Mouse (Mus musculus) midbrain, embryonic 13.5 days (tissue): Measurements from ENCODE around the gene Atp13a1. TPM values are rescaled to one million over a fixed set of nuclear protein-coding genes. Genes with fewer than 3 reads are reported as not detected.
A peak's percentile ranks its signal among the peaks of the same experiment; 100 is the strongest.

Experiments used
- ATAC-seq: fragments of 200-750 bp; cut with Nextera tagmentation; 2 replicates; pipeline ENCODE4 v1.8.0; 2017; ENCODE audit warnings: mild to moderate bottlenecking, moderate TSS enrichment, moderate library complexity
- H3K27ac ChIP-seq: fragments of 300-500 bp; sonication (generic); 2 replicates; pipeline ENCODE4 v1.5.1; 2015; ENCODE audit warnings: inconsistent platforms, mild to moderate bottlenecking, moderate library complexity
- H3K27me3 ChIP-seq: fragments of 300-500 bp; sonication (generic); 2 replicates; pipeline ENCODE4 v1.6.1; 2015; ENCODE audit warnings: mild to moderate bottlenecking, inconsistent platforms
- H3K36me3 ChIP-seq: fragments of 300-500 bp; sonication (generic); 2 replicates; pipeline ENCODE4 v1.6.1; 2015; ENCODE audit warnings: mild to moderate bottlenecking, inconsistent platforms
- H3K4me1 ChIP-seq: fragments of 300-500 bp; sonication (generic); replicated peaks from 2 replicates; pipeline ENCODE4 v1.6.1; 2015; ENCODE audit warnings: inconsistent platforms
- H3K4me2 ChIP-seq: fragments of 300-500 bp; sonication (generic); replicated peaks from 2 replicates; pipeline ENCODE4 v1.6.1; 2015; ENCODE audit warnings: moderate library complexity, mild to moderate bottlenecking, inconsistent platforms
- H3K4me3 ChIP-seq: fragments of 300-500 bp; sonication (generic); replicated peaks from 2 replicates; pipeline ENCODE4 v1.5.1; 2015; ENCODE audit warnings: mild to moderate bottlenecking, inconsistent platforms
- H3K9ac ChIP-seq: fragments of 300-500 bp; sonication (generic); replicated peaks from 2 replicates; pipeline ENCODE4 v1.6.1; 2015; ENCODE audit warnings: mild to moderate bottlenecking, inconsistent platforms
- H3K9me3 ChIP-seq: fragments of 300-500 bp; sonication (generic); 2 replicates; pipeline ENCODE4 v1.6.1; 2016; ENCODE audit warnings: mild to moderate bottlenecking, inconsistent platforms
- WGBS: fragments of 180-500 bp; shearing (Covaris S2); methylation state at CpG from one replicate; pipeline ENCODE4 v1.1.7; 2015; 5-methylcytosine and 5-hydroxymethylcytosine counted together
- polyA plus RNA-seq: library from polyadenylated mRNA; unstranded; fragments of >200 nt; fragmentation: Nextera tagmentation; extraction: Ambion mirVana; gene quantifications from 2 replicates; pipeline ENCODE4 v1.2.1, GENCODE M21; 2015

Atp13a1 gene
- polyA plus RNA-seq, 1 experiment from 2014 or later = 49.0 TPM

DNA sequence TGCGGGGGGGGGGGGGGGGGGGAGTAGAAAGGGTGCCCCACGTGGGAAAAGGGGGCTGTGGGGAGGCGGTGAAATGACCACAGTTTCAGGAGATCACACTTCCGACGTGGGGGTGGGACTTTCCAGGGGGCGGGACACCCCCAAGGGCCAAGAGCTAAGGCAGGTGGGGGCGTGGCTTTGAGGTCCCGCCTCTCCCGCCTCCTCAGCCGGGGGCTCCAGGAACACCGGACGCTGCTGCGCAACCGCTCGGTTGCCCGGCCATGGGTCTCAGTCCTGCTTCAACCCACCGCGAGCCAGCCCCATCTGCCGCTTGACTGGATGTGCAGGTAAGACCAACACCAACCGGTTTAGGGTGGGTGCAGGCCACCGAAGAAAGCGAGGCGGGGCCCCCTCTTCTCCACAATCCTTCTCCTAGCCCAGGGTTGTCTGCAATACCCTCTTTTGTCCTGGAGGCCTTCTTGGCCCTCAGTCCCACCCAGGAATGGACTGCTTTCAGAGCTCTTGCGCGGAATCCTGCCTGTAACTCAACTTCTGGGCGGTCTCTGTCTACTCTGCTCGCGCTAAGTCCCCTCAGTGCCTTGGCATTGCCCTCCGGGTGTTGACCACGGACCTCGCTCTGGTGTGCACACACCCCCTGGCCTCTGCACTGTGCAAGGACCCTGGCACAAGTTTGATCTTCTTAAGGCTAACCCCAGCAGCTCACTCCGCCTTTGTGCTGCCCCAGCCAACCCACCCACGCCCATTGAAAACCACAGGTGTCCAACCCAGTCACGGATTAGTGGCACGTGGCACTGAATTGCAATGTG is 31.6 kb downstream of the Atp13a1 start, which contains the start of gene Lpar2:
Gene Lpar2 (plus strand): TSS at position 44 of the 806 bp plus-strand sequence.
- Histone ChIP-seq H3K27me3 (peaks cover 29% of the 10 kb centered on the region), H3K4me1 (peaks cover 41% of the 10 kb centered on the region), H3K9ac (peak within 1 kb of the TSS; percentile 78), H3K4me3 (peak within 1 kb of the TSS; percentile 62), H3K36me3 (peaks cover 53% of the 10 kb centered on the region), H3K9me3 (no peaks in the 10 kb centered on the region), H3K27ac (peak within 1 kb of the TSS; percentile 79), H3K4me2 (peak within 1 kb of the TSS; percentile 78)
- WGBS = under 1% methylated on average over 32 of the region's 35 CpGs
- peak; percentile 84 for ATAC-seq

DNA sequence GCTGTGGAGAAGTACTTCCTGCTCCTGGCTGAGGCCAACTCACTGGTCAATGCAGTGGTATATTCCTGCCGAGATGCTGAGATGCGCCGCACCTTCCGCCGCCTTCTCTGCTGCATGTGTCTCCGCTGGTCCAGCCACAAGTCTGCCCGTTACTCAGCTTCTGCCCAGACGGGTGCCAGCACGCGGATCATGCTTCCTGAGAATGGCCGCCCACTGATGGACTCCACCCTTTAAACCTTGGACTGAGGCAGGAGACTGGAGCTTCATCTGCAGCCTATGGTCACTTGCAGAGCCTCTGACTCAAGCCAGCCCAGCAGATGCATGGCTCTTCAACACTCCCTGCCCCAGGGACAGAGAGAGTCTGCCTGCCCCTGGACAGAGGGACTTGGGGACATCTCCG is 35.4 kb downstream of the Atp13a1 start:
- WGBS = 92% methylated on average over 12 of the region's 12 CpGs
- no peak for ATAC-seq

DNA sequence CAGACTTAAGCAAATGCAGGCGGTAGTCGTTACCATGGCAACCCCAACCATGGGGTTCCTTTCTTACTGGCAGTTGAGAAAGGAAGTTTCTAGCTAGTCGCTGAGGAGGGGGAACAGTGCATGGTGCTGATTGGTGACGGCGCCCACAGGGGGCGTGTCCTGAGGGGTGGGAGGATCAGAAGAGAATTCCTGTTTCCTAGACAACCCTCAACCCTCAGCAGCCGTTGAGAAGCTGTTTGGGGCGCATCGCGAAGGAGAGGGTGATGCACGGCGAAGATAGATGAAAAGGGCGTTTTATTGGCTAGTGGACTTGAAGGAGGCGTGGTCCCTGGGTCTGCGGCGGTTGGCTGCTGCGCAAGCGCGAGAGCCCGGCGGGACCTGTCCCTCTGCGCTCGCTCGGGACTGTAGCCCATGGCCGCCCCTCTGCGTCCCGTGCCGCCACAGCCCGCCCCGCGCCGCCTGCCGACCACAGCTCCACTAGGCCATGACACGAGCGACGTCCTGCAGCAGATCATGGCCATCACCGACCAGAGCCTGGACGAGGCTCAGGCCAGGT is 41.4 kb downstream of the Atp13a1 start, which contains the start of gene Pbx4:
Gene Pbx4 (plus strand): TSS at position 194 of the 556 bp plus-strand sequence.
- Histone ChIP-seq H3K27ac (peak within 1 kb of the TSS; percentile 89), H3K4me1 (peaks cover 25% of the 10 kb centered on the region), H3K4me3 (peak within 1 kb of the TSS; percentile 76), H3K27me3 (no peaks in the 10 kb centered on the region), H3K4me2 (peak within 1 kb of the TSS; percentile 80), H3K36me3 (peaks cover 28% of the 10 kb centered on the region), H3K9me3 (no peaks in the 10 kb centered on the region), H3K9ac (peak within 1 kb of the TSS; percentile 77)
- ATAC-seq = peak; percentile 99
- under 1% methylated on average over 38 of the region's 38 CpGs for WGBS

More for the DNA sequence above, 35.4 kb downstream of the Atp13a1 start:
- Histone ChIP-seq H3K27ac (no peak overlapping the region), H3K36me3 (peaks cover 45% of the 10 kb centered on the region), H3K4me3 (no peak overlapping the region), H3K4me1 (peaks cover 43% of the 10 kb centered on the region), H3K4me2 (no peak overlapping the region), H3K9me3 (no peaks in the 10 kb centered on the region), H3K9ac (no peak overlapping the region), H3K27me3 (peaks cover 19% of the 10 kb centered on the region)

DNA sequence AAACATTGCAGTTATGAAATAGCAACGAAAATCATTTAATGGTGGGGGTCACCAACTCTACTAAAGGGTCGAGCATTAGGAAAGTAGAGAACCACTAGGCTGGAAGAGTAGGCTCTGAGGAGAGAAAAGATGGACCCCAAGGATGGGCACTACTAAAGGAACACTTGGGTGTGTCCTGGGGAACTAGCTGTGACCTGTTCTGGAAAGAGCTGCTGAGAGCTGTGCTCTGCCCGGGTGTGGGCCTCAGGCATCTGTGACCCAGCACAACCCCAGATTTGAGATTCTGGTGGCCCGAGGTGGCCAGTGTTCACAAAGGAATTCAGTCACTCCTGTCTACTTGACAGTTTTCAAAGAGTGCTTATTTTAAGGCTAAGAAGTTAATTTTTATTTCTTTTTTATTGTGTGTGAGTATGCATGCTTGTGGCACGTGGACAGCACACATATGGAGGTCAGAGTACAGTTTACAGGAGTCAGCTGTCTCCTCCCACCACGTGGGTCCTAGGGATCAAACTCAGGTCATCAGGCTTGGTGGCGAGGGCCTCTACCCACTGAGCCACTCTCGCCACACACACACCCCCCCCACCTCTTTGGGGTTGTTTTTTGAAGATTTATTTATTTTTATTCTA is 46.2 kb downstream of the Atp13a1 start:
- H3K36me3 ChIP-seq = peaks cover 32% of the 10 kb centered on the region
- H3K4me2 ChIP-seq = no peak overlapping the region
- peaks cover 16% of the 10 kb centered on the region for H3K4me1 ChIP-seq
- no peaks in the 10 kb centered on the region for H3K27me3 ChIP-seq
- WGBS = 88% methylated on average over 8 of the region's 8 CpGs
- H3K9ac ChIP-seq = no peak overlapping the region
- H3K4me3 ChIP-seq = no peak overlapping the region
- no peaks in the 10 kb centered on the region for H3K9me3 ChIP-seq
- no peak for ATAC-seq
- H3K27ac ChIP-seq = no peak overlapping the region

DNA sequence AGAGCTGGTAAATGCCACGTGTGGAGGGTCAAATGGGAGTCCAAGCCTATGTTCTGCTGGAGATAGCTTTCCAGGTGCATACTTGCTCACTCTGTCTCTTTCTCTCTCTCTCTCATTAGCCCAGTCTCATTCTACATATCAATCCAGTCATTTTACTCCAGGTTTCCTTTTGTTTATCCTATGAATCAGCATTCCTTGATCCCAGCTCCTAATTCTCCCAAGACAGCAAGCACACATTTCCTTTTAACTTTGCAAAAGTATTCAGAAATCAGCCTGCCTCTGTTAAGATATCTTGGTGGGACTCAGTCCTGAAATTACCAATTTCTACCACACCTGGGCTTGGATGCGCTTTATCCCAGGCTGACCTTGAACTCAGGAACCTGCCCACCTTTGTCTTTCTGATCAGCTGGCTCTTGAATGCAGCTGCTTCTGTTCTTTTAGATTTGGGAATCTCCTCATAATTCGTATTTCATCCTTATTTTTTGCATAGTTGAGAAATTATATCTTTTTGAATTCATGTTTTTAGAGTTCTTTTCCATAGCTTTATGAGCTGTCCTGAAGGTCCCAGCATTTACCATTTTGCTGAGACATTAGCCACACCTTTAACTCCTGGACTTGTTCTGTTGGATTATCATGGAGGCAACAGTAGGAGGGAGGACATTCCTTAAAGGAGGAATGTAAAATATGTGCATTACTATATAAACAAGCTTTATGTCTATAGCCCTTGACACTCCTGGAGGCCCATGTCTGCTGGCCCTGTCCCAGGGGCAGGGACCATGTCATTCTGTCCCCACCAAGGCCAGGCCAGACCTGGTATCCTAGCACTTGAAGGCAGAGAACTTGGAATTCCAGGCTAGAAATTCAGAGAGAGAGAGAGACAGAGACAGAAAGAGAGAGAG is 56.5 kb downstream of the Atp13a1 start:
- 85% methylated on average over 3 of the region's 3 CpGs for WGBS
- no peak overlapping the region for H3K9ac ChIP-seq
- no peak for ATAC-seq
- H3K4me2 ChIP-seq = no peak overlapping the region
- H3K4me1 ChIP-seq = no peaks in the 10 kb centered on the region
- H3K4me3 ChIP-seq = no peak overlapping the region
- H3K36me3 ChIP-seq = peaks cover 18% of the 10 kb centered on the region
- H3K9me3 ChIP-seq = no peaks in the 10 kb centered on the region
- H3K27me3 ChIP-seq = no peaks in the 10 kb centered on the region
- H3K27ac ChIP-seq = no peak overlapping the region

DNA sequence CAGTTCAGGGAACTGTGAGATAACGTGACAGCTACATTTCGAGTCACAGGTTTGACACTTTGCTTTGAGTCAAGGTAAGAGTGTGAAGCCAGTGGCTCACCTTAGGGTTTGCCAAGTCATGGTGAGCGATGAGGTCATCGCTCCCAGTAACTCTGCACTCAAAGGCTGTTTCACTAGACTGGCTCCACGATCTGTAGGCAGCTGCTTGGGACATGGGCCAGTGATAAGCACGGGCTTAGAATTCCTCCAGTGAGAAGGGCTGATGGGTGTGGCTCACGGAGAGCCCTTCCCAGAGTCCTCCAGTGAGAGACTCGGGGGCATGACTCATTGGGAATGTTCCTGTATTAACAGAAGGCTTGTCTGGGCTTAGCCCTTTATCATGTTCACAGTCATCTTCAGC is 58.0 kb downstream of the Atp13a1 start:
- H3K27ac ChIP-seq = no peak overlapping the region
- no peaks in the 10 kb centered on the region for H3K9me3 ChIP-seq
- no peaks in the 10 kb centered on the region for H3K4me1 ChIP-seq
- ATAC-seq = no peak
- no peak overlapping the region for H3K9ac ChIP-seq
- 92% methylated on average over 8 of the region's 8 CpGs for WGBS
- no peaks in the 10 kb centered on the region for H3K27me3 ChIP-seq
- H3K36me3 ChIP-seq = peaks cover 17% of the 10 kb centered on the region
- H3K4me3 ChIP-seq = no peak overlapping the region
- H3K4me2 ChIP-seq = no peak overlapping the region

DNA sequence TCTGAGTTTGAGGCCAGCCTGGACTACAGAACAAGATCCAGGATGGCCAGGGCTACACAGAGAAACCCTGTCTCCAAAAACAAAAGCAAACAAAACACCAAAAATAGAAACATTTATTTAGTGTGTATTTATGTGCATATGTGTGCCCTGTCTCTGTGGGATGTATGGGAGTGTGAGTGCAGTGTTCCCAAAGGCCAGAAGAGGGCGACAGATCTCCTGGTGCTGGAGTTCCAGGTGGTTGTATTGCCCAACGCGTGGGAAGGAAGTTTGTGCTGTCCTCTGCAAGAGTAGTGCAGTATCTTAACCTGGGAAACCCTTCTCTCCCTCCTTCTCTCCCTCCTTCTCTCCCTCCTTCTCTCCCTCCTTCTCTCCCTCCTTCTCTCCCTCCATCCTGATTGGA is 58.9 kb downstream of the Atp13a1 start:
- 50% methylated on average over 3 of the region's 3 CpGs for WGBS
- Histone ChIP-seq H3K9ac (no peak overlapping the region), H3K27ac (no peak overlapping the region), H3K4me1 (no peaks in the 10 kb centered on the region), H3K9me3 (no peaks in the 10 kb centered on the region), H3K27me3 (no peaks in the 10 kb centered on the region), H3K4me3 (no peak overlapping the region), H3K4me2 (no peak overlapping the region), H3K36me3 (peaks cover 17% of the 10 kb centered on the region)
- no peak for ATAC-seq

DNA sequence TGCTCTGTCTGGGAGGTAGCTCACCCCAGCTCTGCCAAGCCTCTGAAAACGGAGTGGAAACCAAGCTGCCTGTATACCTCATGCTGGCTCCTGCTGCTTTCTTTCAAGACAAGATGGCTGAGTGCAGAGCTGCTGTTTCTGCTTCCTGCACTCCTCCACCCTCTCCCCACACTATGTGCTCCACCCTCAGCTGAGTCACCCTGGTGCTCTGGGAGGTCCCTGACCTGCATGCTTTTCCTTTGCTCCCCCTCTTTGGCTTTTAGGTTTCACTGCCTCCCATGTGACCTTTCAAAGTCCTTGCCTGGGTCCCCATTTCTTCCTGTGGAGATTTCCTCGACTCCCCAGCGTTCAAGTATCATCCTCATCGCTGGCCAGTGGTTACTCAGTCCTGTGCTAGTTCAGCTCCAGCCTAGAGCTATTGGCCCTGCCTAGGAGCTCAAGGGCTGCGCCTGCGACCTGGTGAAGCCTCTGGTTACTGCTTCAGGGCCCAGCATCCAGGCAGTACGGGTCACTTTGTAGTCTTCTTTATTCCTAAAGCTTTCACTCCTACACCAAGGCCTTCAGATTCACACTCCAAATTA is 60.1 kb downstream of the Atp13a1 start:
- Histone ChIP-seq H3K4me1 (no peaks in the 10 kb centered on the region), H3K4me2 (no peak overlapping the region), H3K27ac (no peak overlapping the region), H3K27me3 (no peaks in the 10 kb centered on the region), H3K9ac (no peak overlapping the region), H3K4me3 (no peak overlapping the region), H3K36me3 (peaks cover 17% of the 10 kb centered on the region), H3K9me3 (no peaks in the 10 kb centered on the region)
- ATAC-seq = 0 out of 2 replicates have a peak, but pooled peaks have one; percentile 14
- WGBS = 85% methylated on average over 7 of the region's 7 CpGs

DNA sequence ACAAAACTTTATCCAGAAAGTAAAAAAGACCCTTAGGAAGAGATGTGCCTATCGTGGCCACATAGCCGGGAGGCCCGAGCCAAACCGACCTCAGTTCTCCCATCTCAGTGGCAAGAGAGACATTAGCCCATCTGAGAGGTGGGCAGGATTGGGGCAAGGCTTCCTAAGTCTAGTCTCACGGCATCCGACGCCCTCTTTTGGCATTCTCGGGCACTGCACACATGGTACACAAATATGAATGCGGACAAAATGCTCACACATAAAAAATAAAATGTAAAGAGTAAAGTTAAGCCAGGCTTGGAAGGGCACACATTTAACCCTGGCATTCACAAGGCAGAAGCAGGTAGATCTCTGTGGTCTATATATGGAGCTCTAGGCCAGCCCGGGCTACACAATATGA is 62.9 kb downstream of the Atp13a1 start:
- no peaks in the 10 kb centered on the region for H3K9me3 ChIP-seq
- WGBS = 92% methylated on average over 10 of the region's 10 CpGs

More for the DNA sequence above, 62.9 kb downstream of the Atp13a1 start:
- Histone ChIP-seq H3K36me3 (peaks cover 16% of the 10 kb centered on the region), H3K4me2 (no peak overlapping the region), H3K4me1 (no peaks in the 10 kb centered on the region), H3K9ac (no peak overlapping the region), H3K4me3 (no peak overlapping the region), H3K27me3 (no peaks in the 10 kb centered on the region), H3K27ac (no peak overlapping the region)
- ATAC-seq = no peak
